Mouse (Mus musculus) cortical plate, adult 2 months (tissue): Measurements from ENCODE around the gene Mapre3. TPM values are rescaled to one million over a fixed set of nuclear protein-coding genes. Genes with fewer than 3 reads are reported as not detected.

Experiments used
- H3K27ac ChIP-seq: fragments of 200-500 bp; 2 replicates; pipeline ENCODE4 v1.5.1; 2012; ENCODE audit warnings: low read length, control low read depth, inconsistent platforms; ENCODE audit not compliant: insufficient read depth
- H3K4me1 ChIP-seq: fragments of 200-500 bp; 2 replicates; pipeline ENCODE4 v1.6.1; 2011; ENCODE audit warnings: low read length; ENCODE audit not compliant: control insufficient read depth, insufficient read depth
- H3K4me3 ChIP-seq: fragments of 200-500 bp; 2 replicates; pipeline ENCODE4 v1.5.1; 2011; ENCODE audit warnings: mild to moderate bottlenecking, low read length, control low read depth; ENCODE audit not compliant: insufficient read depth
- CTCF ChIP-seq: fragments of 200-500 bp; IDR thresholded peaks from 2 replicates; pipeline ENCODE4 v1.5.1; 2011; ENCODE audit warnings: mild to moderate bottlenecking, control low read depth, low read length; ENCODE audit not compliant: insufficient read depth; ENCODE audit errors: extremely low read depth
- POLR2A ChIP-seq: fragments of 200-500 bp; IDR thresholded peaks from 2 replicates; pipeline ENCODE4 v1.6.1; 2011; ENCODE audit warnings: mild to moderate bottlenecking, low read length, control low read depth; ENCODE audit not compliant: insufficient read depth; ENCODE audit errors: extremely low read depth
- polyA plus RNA-seq: library from polyadenylated mRNA; depleted of rRNA; stranded (reverse); fragments of >200 nt; gene quantifications from 2 replicates; pipeline ENCODE4 v1.2.3, GENCODE M21; 2012; rRNA removed

Mapre3 gene
- polyA plus RNA-seq, 1 experiment: 268 TPM

DNA sequence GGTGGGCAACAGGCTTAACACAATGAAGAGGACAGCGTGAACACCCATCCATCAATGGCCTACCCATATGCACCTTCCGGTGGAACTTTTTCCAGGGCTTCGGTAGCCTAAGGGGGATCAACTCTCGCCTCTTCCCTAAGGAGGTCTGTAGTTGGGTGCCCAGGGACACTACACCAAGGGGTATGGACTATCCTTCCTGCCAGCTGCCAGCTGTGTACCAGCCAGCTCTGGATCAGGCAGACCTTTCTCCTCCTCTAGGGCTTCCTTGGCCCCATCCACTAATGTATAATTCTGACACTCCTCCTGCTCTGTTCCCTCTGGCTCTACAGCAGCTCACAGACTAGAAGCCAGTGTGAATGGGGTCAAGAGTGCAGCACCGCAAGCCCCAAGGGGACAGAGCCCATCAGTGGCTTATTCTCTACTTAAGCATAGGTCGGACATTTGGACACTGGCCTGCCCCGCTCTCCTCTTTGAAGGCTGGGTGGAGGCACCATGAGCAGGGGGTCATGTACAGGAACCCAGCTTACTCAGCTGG is 99.7 kb downstream of the Mapre3 start:
- Histone ChIP-seq H3K4me3 (no peak overlapping the region), H3K27ac (no peak overlapping the region), H3K4me1 (no peaks in the 10 kb centered on the region)
- TF ChIP-seq POLR2A (no peak), CTCF (no peak)

DNA sequence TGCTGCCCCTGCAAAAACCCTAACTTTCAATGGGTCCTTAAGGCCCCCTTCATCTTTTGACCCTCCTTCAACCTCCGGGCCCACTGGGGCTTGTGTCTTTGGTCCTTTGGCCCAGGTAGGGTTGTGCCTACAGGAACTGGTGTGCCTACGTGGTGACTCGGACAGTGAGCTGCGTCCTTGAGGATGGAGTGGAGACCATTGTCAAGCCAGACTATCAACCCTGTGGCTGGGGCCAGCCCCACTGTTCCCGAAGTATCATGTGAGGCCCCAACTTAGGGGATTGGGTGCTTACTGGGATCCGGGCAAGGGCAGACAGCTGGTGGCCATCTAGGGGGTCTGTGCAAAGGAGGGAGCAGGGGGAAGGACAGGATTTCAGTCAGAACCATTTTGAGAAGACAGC is 100.4 kb downstream of the Mapre3 start:
- Histone ChIP-seq H3K4me3 (no peak overlapping the region), H3K27ac (no peak overlapping the region), H3K4me1 (no peaks in the 10 kb centered on the region)
- TF ChIP-seq POLR2A: no peak
- no peak for TF ChIP-seq CTCF

GRCm38 (mm10) chr5:30915456-30915855 is 101.0 kb downstream of the Mapre3 start:
- TF ChIP-seq POLR2A (no peak), CTCF (no peak)
- Histone ChIP-seq H3K27ac (no peak overlapping the region), H3K4me3 (no peak overlapping the region), H3K4me1 (no peaks in the 10 kb centered on the region)

Other genes starting within 250 kb of the Mapre3 start
- 18.5 and 20.0 TPM in 2 replicates for gene Kcnk3, start 226.5 kb upstream of the Mapre3 start, polyA plus RNA-seq
- gene Slc35f6, start 166.7 kb upstream of the Mapre3 start, polyA plus RNA-seq: 57.8 and 60.0 TPM in 2 replicates
- 7.1 and 7.6 TPM in 2 replicates for gene Cenpa, start 147.9 kb upstream of the Mapre3 start, polyA plus RNA-seq
- 16.9 and 18.9 TPM in 2 replicates for gene Dpysl5, start 103.1 kb upstream of the Mapre3 start, polyA plus RNA-seq
- gene Tmem214, start 53.4 kb downstream of the Mapre3 start, polyA plus RNA-seq: 75.1 and 77.9 TPM in 2 replicates
- gene Agbl5, start 74.1 kb downstream of the Mapre3 start, polyA plus RNA-seq: 15.7 and 17.0 TPM in 2 replicates
- 150 and 171 TPM in 2 replicates for gene Ost4, start 93.1 kb downstream of the Mapre3 start, polyA plus RNA-seq
- 2.7 and 3.1 TPM in 2 replicates for gene Emilin1, start 98.8 kb downstream of the Mapre3 start, polyA plus RNA-seq
- gene Khk, start 106.8 kb downstream of the Mapre3 start, polyA plus RNA-seq: 24.9 and 29.0 TPM in 2 replicates
- 25.2 and 26.3 TPM in 2 replicates for gene Cgref1, start 130.9 kb downstream of the Mapre3 start, polyA plus RNA-seq
- 183 and 209 TPM in 2 replicates for gene Preb, start 145.7 kb downstream of the Mapre3 start, polyA plus RNA-seq
- gene Tcf23, start 154.0 kb downstream of the Mapre3 start, polyA plus RNA-seq: 0.23 and 0.30 TPM in 2 replicates
- 186 and 189 TPM in 2 replicates for gene Atraid, start 233.7 kb downstream of the Mapre3 start, polyA plus RNA-seq
- 32.5 and 34.9 TPM in 2 replicates for gene Slc5a6, start 234.3 kb downstream of the Mapre3 start, polyA plus RNA-seq
- 13.4 and 14.1 TPM in 2 replicates for gene Cad, start 240.1 kb downstream of the Mapre3 start, polyA plus RNA-seq